Mouse (Mus musculus) left cerebral cortex, adult 11 months (tissue): ENCODE measurements around the gene Gm17657.
"Not testable (repeated sequence)": the region's sequence is repeated elsewhere in the genome, so short reads cannot be mapped to it uniquely, and the experiment has no call there.

Experiments
- DNase-seq: peaks from one replicate; pipeline ENCODE4 v3.0.0; 2022; ENCODE audit warnings: low spot score

Gene Gm17657

DNA sequence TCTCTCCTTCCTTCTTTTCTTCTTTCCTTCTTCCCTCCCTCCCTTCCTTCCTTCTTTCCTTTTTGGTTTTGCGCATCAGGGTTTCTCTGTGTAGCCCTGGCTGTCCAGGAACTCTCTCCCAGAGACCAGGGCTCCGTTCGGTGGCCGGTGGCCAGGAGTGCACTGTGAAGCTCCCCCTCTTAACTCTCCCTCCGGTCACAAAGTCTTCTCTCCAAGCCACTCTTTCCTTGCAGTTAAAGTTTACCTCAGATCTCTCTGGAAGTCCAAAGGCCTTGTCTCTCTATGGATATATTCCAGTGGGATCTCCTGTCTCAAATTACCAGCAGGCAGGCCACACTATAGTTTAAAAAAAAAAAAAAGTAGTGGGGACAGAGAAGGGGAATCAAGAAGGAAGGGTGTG is 4.2 kb downstream of the Gm17657 start:
- no peak for DNase-seq

DNA sequence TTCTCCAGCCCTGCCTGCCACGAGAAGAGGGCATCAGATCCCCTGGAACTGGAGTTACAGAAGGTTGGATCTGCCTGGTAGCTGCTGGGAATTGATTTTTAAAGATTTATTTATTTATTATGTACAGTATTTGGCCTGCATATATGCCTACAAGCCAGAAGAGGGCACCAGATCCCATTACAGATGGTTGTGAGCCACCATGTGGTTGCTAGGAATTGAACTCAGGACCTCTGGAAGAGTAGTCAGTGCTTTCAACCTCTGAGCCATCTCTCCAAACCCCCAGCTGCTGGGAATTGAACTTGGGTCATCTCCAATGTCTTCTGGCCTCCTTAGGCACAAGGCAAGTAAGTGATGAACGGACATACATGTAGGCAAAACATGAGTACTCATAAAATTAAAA is 5.4 kb downstream of the Gm17657 start:
- no peak for DNase-seq

DNA sequence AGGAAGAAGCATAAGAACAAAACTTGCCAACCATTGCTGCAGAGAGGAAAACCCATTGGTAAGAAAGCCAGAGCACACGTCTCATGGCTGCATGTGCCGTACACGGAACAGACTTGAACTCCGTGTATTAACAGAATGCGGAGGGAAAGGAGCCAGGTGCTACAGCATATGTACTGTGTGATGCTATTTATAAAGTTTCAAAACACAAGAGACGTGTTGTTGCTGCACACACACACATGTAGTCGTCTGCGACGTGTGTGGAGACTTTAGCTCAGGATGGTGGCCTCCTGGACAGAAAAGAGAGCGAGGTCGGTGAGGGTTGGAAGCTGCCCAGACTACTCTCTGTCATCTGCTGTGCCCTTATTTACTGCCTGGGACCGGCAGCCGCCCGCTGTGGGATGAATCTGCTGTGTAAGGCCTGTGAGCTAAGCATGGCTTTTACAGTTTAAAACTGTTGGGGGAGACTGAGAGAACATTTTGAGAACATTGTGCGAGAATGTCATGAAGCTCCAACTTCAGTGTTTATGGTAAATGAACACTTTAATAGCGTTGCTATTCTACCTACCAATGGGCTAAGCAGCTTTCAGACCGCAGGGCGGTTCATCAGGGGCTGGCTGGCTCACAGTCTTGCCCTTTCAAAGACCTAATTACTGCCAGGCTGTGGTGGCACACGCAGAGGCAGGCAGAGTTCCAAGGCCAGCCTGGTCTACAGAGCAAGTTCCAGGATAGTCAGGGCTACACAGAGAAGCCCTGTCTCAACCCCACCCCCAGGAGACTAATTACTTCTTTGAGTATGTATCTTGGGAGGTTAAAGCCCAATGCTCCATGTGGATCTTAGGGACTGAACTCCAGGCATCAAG is 6.4 kb downstream of the Gm17657 start:
- DNase-seq = no peak

DNA sequence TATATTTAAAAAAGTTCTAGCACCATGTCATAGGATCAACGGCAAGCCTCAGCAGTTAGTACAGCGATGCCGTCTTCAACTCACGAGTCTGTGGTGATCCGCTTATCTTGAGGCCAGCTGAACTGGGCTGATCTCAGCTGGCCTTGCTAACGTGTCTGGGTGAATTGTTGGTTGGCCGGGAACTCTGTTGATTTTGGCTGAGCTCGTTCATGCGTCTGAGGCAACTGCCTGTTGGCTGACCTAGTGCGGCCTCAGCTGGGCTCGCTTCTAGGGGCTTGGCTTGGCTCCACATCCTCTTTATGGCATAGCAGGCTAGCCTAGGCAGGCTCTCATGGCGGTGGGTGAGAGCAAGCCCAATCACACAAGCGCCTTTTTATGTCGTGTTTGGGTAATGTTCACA is 8.0 kb downstream of the Gm17657 start:
- no peak for DNase-seq

DNA sequence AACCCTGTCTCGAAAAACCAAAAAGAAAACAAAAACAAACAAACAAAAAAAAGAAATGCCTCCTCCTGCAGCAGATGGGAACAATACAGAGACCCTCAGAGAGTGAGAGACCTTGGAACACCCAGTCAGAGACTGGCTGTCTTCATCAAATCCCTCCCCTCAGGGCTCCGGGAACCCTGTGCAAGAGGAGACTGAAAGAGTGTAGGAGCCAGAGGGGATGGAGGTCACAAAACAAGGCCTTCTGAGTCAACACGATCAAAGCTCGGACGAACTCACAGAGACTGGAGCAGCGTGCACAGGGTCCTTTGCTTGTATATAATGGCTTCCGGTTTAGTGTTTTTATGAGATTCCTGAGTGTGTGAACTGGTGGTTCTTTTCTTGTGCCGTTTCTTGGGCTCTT is 9.0 kb downstream of the Gm17657 start:
- no peak for DNase-seq

DNA sequence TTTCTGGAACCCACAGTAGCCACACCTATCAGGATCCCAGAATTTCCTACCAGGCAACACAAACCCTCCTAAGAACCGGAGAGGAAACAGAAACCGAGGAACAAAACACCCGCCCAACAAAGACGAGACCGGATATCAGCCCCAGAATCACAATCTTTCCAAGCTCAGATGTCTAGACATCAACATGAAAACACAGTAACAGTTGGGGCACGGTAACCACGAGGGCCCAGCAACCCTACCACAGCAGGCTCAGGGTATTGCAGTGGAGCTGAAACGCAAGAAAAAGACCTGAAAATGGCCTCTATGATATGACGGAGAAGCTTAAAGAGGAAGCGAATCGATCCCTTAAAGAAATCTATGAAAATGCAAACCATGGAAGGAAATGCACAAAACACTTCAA is 15.6 kb downstream of the Gm17657 start:
- DNase-seq = no peak

DNA sequence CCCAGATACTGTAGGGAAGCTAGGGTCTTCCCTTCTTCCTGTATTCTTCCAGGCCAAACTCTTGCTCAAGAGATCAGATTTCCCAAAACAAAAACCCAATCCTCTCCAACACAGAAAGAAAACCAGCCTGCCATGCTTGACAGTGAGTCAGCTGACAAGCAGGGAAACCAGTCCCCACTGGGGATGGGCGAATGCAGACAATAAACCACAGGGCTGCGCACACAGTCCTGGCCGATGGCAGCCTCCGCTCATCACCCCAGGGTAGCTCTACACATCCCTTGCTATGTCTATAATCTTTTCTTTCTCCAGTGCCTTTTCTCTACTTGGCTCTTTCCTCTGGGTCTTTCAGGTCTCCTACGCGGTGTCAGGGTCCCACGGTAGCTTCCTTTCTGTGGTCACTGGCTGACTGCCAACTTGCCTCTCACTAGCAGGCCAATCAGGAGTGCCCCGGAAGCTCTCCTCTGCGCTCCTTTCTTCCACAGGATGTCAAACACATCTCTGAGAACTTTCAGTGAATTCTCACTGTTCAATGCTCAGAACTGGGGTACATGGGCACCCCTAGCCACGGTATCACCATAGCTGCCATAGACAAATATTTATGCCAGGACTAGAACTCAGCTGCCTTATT is 17.6 kb downstream of the Gm17657 start:
- DNase-seq = no peak

DNA sequence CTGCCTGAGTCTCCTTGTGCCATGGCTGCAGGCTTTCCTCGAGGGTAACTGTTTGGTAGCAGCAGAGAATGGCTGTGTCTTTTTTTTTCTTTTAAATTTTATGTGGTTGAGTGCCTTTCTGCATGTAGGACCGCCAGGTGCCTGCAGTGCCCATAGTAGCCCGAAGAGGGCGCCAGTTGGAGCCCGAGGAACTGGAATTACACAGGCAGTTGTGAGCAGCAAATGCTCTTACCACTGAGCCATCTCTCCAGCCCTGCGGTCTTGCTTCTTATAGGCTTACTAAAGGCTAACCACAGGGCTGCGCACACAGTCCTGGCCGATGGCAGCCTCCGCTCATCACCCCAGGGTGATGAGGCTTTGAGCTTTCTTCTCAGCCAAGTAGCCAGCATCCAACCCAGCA is 18.2 kb downstream of the Gm17657 start:
- no peak for DNase-seq

DNA sequence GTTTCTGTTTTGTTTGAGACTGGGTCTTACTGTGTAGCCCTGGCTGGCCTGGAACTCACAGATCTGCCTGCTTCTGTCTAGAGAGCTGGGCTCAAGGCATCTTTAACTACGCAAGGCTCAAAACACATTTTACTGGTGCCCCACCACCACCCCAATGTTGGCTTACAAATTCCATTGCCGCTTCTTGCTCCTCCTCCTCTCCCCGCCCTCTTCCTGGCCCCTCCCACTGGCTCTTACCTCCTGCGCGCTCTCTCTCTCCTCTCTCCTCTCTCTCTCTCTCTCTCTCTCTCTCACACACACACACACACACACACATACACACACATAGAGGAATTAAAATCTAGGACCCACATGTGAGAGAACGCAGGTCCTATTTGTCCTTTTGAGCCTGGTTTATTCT is 18.9 kb downstream of the Gm17657 start:
- DNase-seq = no peak

DNA sequence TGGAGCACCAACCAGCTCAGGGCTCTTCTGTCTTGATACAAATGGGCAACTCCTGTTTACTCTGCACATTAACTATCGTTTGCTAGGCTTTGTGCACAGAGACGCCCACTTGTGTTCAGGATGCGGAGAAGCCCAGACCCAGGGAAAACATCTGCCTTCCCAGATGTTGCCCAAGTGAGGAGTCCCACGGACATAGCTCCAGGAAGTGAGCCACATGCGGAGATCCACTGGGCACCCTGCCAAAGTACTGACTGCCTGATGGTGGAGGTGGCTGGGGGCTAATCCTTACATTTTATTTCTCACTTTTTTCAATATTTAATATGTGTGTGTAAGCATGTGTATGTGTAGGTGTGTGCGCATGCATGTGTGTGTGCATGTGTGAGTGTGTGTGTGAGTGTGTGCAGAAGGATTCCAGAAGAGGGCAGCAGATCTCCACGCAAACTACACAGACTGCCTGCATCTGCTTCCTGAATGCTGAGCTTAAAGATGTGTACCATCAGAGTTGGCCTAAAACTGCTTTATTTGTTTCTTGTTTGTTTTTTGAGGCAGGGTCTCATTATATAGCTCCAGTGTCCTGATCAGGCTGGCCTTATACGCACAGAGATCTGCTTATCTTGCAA is 20.8 kb downstream of the Gm17657 start:
- no peak for DNase-seq

DNA sequence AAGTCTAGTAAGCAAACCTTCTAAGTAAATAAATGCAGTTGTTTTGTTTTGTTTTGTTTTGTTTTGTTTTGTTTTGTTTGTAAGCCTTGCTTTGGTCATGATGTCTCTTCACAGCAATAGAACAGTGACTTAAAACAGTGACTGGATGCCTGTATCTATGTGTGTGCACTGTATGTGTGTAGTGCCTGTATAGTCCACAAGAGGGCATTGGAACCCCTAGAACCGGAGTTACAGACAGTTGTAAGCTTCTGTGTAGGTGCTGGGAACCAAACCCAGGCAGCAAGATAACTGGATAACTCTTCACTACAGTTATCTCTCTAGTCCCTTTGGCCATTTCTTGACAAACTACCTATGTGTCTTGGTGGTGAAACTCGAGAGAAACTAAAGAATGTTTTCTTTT is 23.8 kb downstream of the Gm17657 start:
- DNase-seq = no peak

DNA sequence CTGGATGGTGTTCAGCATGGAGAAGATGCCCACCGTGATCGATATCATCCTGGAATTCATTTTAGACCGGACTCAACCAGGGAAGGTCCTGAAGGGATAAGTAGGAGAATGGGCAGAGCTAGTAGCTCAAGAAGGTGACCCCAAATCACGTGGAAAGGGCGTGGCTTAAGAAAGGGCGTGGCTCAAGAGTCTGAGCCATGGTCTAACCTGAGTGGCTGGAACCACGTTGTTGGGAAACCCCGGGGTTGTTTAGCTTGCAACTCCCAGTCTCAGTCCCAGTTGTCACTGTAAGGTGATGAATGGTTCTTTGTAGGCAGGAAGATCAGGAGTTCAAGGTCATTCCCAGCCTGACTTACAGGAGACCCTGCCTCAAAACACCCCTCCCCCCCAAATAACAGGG is 29.7 kb downstream of the Gm17657 start:
- DNase-seq = no peak

DNA sequence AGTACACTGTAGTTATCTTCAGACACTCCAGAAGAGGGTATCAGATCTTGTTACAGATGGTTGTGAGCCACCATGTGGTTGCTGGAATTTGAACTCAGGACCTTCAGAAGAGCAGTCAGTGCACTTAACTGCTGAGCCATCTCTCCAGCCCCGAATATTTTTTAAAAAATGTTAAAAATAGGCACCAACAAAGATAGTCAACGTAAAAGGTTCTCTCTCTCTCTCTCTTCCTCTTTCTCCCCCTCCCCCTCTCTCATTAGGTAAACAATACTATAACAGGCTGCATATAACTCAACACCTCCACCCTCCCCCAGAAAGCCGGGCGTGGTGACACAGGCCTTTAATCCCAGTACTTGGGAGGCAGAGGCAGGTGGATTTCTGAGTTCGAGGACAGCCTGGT is 30.8 kb downstream of the Gm17657 start:
- not testable (repeated sequence) for DNase-seq

DNA sequence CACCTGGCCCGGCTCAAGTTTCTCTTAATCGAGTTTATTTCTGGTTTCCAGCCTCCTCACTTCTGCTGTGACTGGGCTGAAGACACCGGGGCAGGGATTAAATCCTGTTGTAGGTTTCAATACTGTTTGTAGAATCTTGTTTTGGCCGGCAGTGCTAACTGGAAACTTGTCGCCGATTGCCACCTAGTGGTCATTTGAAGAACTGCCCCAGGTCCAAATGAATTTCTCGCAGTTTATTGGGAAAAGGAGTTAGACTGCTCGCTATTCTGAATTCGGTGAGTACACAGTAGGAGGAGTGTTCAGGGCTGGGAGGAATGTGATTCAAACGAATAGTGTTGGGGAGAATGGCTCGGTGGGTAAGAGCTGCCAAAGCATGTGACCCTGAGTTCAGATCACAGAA is 35.0 kb downstream of the Gm17657 start:
- DNase-seq = peak; percentile 57

DNA sequence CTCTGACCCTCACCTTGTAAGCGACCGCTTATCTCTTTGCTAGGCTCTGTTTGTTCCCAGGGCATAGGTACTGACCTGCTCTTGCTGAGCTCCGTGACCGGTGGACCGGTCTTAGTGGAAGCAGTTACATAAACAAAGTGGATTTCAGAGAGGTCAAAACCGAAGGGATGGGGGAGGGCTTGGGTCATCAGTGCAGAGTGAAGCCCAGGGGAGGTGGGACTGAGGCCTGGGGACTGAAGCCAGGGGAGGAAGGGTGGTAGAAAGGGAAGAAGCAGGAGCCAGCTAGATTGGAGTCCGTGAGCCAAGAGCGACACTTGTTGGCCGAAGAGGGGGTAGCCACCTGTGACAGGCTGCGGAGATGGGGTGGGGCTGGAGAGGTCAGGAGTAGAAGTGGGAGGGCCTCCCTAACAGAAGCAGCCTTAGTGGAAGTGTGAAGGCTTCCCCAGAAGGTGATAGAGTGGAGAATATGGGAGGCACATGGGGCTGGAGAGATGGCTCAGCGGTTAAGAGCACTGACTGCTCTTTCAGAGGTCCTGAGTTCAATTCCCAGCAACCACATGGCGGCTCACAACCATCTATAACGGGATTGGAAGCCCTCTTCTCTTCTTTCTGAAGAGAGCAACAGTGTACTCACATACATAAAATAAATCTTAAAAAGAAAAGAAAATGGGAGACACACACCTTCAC is 36.3 kb downstream of the Gm17657 start:
- no peak for DNase-seq

DNA sequence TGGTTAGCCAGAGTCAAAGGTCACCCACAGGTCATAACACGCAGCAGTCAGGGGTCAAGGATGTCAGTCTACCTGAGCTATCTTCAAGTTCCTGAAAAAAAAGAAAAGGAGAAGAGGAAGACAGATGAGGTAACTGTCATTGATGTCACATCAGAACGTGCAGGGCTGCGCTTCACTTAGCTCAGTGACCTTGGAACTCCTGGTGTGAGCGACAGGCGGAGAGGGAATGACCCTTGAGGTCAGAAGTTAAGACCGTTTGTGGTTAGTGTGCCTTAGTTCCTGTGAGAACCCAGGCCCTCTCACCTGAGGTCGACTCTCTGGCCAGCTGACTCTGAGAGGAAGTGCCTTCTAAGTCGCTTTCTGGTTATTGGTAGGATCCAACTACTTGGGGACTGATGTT is 38.7 kb downstream of the Gm17657 start:
- no peak for DNase-seq

DNA sequence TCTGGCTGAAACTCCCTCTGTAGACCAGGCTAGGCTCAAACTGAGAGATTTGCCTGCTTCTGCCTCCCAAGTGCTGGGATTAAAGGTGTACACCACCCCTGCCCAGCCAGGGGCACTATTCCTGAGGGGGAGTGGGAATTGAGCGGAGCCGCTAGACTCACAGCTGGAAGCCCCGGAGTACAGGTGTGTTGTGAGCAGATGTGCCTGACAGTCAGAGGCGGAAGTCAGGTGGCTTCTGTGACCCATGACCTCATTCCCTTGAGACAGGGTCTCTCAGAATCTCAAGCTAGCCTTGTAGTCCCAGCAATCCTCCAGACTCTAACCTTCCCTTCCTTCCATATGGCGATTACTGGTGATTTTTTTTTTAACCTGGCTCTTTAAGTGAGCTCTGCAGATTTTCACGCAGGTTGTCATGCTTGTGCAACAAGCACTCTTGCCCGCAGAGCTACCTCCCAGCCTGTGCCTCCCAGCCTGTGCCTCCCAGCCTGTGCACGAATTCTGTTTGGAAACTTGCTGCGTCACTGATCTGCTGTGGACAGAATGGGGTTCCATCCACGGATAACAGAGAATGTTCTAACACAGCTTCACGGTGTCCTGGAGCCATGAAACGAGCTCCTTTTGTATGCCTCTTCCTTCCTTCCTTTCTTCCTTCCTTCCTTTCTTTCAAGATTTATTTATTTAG is 40.4 kb downstream of the Gm17657 start:
- DNase-seq = no peak

DNA sequence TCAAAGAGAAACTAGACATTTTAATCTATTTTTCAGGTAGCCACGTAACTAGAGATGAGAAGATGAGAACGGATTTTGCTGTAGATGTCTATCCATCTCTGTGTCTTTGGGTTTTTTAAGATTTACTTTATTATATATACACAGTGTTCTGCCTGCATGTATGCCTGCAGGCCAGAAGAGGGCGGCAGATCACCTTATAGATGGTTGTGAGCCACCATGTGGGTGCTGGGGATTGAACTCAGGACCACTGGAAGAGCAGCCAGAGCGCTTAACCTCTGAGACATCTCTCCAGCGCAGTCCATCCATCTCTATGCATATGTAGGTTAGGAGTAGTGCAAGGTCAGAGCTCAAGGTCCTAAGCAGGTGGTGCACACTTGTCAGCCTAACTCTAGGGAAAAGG is 45.7 kb downstream of the Gm17657 start:
- no peak for DNase-seq

DNA sequence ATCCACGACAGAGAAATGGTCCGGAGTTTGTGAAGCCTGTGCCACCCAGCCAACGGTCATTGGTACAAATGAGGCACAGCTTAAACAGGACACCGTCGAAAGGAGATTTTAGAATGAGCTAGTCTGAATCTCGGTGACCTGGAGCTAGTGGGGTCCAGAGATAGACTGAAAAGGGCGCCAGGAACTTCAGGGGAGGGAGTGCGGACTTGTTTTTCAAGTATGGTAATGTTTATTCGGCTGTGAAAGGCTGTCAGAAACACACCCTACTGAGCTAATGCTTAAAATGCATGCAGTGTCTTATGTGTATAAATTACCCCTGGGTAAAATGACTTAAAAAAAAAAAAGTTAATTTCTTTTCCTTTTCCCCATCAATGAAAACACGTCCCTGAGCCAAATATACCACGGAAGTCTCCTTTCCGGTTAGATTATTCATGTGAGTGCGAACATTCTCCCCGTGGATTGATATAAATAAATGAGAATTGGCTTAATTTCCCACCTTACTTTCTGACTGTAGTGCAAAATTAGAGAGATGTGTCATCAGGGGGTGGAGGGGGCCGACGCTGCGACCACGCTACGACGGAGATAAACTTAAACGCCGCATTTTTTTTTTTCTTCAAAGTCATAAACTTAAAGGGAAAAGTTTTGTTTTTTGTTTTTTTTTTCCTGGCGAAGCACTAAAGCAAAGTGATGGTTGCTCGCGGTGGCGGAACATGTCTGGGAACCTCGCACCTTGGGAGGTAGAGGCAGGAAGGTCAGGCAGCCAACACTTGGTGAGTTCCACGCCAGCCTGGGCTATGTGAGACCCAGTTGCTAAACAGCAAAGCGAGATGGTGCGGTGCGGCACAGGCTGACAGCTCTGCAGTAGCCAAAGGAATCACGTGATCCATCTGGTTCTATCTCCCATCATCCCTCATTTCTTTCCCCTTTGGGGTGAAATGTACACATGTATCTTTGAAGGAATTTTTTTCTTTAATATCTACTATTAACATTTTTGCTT is 46.5 kb downstream of the Gm17657 start:
- no peak for DNase-seq

DNA sequence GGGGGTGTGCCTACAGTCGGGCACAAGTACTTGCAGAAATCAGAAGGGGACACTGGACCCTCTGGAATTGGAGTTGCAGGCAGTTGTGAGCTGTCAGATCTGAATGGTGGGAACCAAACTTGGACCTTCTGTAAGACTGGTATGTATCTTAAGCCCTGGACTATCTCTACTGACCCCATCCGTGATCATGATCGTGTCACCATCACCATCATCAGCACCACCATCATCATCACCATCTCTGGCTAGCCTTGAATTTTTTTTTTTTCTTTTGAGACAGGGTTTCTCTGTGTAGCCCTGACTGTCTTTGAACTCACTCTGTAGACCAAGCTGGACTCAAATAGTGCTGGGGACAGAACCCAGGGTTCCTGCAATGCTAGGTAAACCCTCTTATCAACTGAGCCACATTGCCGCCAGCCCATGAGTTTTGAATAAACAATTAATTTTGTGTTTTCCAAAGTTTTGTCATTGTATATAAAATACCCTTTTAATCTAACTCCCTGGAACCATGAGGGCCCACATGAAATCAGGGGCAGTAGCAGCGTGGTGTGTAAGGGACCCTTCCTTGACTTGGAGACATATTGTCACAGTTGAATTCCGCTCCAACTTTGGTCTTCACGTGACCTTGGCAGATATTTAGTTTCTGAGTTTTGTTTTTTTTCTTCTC is 47.3 kb downstream of the Gm17657 start:
- DNase-seq = no peak
